Mouse (Mus musculus) lung, postnatal 0 days (tissue): ENCODE measurements around the gene Ccdc172.

Source experiments
- CTCF ChIP-seq: IDR thresholded peaks from 2 replicates; pipeline ENCODE4 v1.5.1; 2016; ENCODE audit warnings: antibody characterized with exemption, mild to moderate bottlenecking
- EP300 ChIP-seq: IDR thresholded peaks from 2 replicates; pipeline ENCODE4 v1.6.1; 2016; ENCODE audit warnings: antibody characterized with exemption, mild to moderate bottlenecking, control low read depth

DNA sequence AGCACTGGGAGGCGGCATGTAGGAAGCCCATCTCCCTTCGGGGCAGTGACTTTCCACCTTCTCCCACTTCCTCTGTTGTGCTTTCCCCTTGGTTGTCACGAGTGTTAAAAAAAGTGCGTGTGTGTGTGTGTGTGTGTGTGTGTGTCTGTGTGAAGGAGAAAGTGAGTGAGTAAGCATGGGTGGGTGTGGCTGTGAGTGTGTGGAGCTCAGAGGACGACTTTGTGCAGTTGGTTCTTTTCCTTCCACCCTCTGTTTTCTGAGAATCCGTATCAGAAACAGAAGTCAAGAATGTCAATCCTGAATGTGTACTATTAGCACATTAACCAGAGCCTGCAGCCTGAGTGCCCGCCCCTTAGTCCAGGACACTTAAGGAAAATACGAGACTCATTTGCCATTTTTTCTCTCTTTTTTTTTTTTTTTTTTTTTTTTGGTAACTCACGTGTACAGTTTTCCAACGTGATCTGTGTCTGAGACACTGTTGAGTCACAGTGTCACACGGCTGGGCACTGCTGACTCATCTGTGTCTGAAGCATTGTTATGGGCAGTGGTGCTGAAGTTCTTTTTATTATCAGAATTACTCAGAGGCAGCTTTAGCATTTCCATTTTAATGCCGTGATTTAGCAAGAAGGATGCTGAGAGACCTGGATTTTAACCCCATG lies 12.1 kb downstream of the Ccdc172 start:
- TF ChIP-seq CTCF, result no peak
- TF ChIP-seq EP300, result no peak
